Comparison of ENCODE assay signal across 8 mouse cellular contexts in the genomic region with DNA sequence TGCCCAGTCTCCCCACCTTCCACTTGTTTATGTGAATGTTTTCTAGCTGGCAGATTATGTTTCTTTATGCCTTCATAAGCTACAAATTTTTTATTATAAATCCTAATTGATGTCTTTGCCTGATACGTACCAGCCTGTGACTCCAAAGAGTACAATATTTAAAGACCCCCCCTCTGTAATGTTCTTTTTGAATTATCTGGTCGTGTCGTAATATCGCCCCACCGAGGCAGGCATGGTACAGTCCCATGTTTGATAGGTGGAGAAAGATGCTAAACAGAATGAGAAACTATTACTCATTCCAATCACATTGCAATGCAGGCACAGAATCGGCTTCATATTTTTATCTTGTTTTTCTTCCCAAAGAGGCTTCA. TPM values are rescaled to one million over a fixed set of nuclear protein-coding genes. Genes with fewer than 3 reads are reported as not detected.
DNase-seq lines count a peak whose midpoint lies in the region; ATAC-seq and TF ChIP-seq lines count a peak whose summit lies in the region.

No protein-coding gene starts in this region.

- H3K9me3 ChIP-seq in kidney, embryonic 15.5 days (replicated peaks): no peaks in the 10 kb centered on the region
- H3K9me3 ChIP-seq in G1E (replicated peaks): no peaks in the 10 kb centered on the region
- H3K9me3 ChIP-seq in embryonic facial prominence, embryonic 10.5 days: no peaks in the 10 kb centered on the region
- H3K9me3 ChIP-seq in liver, embryonic 16.5 days (replicated peaks; ENCODE audit: control insufficient read depth, low read length): no peaks in the 10 kb centered on the region
- no peaks in the 10 kb centered on the region for H3K9me3 ChIP-seq in stomach, embryonic 15.5 days

- peak overlapping the region; percentile 76 for H3K4me2 ChIP-seq in kidney, embryonic 15.5 days
- peak overlapping the region; percentile 92 for H3K4me2 ChIP-seq in liver, embryonic 16.5 days (ENCODE audit: low read depth, low read length)
- peak overlapping the region; percentile 73 for H3K4me2 ChIP-seq in stomach, embryonic 15.5 days

- DNase-seq in kidney, postnatal 25 days: no peak
- peak; percentile 10 for DNase-seq in G1E (ENCODE audit: low spot score)
- DNase-seq in embryonic facial prominence, embryonic 10.5 days (ENCODE audit: low spot score): no peak
- DNase-seq in gastrocnemius, adult 18-20 months (ENCODE audit: low spot score): no peak

- H3K36me3 ChIP-seq in kidney, embryonic 15.5 days: no peaks in the 10 kb centered on the region
- H3K36me3 ChIP-seq in G1E (replicated peaks): peaks cover 11% of the 10 kb centered on the region
- peaks cover 4% of the 10 kb centered on the region; the same call in 1 of the 2 replicates for H3K36me3 ChIP-seq in embryonic facial prominence, embryonic 10.5 days (replicated peaks)
- no peaks in the 10 kb centered on the region for H3K36me3 ChIP-seq in liver, embryonic 16.5 days (ENCODE audit: control insufficient read depth, insufficient read depth)
- no peaks in the 10 kb centered on the region for H3K36me3 ChIP-seq in stomach, embryonic 15.5 days

- H3K4me3 ChIP-seq in kidney, embryonic 15.5 days (replicated peaks): peak overlapping the region; percentile 98
- H3K4me3 ChIP-seq in G1E (ENCODE audit: low read depth, low read length): peak overlapping the region; percentile 85
- peak overlapping the region; percentile 73 for H3K4me3 ChIP-seq in embryonic facial prominence, embryonic 10.5 days
- peak overlapping the region; percentile 99 for H3K4me3 ChIP-seq in liver, embryonic 16.5 days (ENCODE audit: low read depth, low read length)
- peak overlapping the region; percentile 98 for H3K4me3 ChIP-seq in stomach, embryonic 15.5 days (replicated peaks)

- H3K9ac ChIP-seq in kidney, embryonic 15.5 days: peak overlapping the region; percentile 31; the same call in 1 of the 2 replicates
- H3K9ac ChIP-seq in liver, embryonic 16.5 days (ENCODE audit: low read depth, low read length): peak overlapping the region; percentile 99
- peak overlapping the region; percentile 37; the same call in 1 of the 2 replicates for H3K9ac ChIP-seq in stomach, embryonic 15.5 days

- peaks cover 20% of the 10 kb centered on the region for H3K4me1 ChIP-seq in kidney, embryonic 15.5 days
- H3K4me1 ChIP-seq in G1E (ENCODE audit: insufficient read depth, low read depth, low read length): peaks cover 44% of the 10 kb centered on the region
- peaks cover 22% of the 10 kb centered on the region for H3K4me1 ChIP-seq in embryonic facial prominence, embryonic 10.5 days
- H3K4me1 ChIP-seq in liver, embryonic 16.5 days (ENCODE audit: control insufficient read depth, low read depth, low read length): peaks cover 14% of the 10 kb centered on the region
- H3K4me1 ChIP-seq in stomach, embryonic 15.5 days: peaks cover 9% of the 10 kb centered on the region; the same call in 1 of the 2 replicates

- H3K27me3 ChIP-seq in kidney, embryonic 15.5 days: no peaks in the 10 kb centered on the region
- H3K27me3 ChIP-seq in G1E (ENCODE audit: insufficient read depth, low read length): no peaks in the 10 kb centered on the region
- no peaks in the 10 kb centered on the region for H3K27me3 ChIP-seq in embryonic facial prominence, embryonic 10.5 days (replicated peaks; ENCODE audit: low read depth, poor library complexity, severe bottlenecking)
- H3K27me3 ChIP-seq in liver, embryonic 16.5 days (ENCODE audit: control insufficient read depth, insufficient read depth, low read depth, low read length): no peaks in the 10 kb centered on the region
- H3K27me3 ChIP-seq in stomach, embryonic 15.5 days (replicated peaks): no peaks in the 10 kb centered on the region

- H3K27ac ChIP-seq in kidney, embryonic 15.5 days: peak overlapping the region; percentile 100
- H3K27ac ChIP-seq in embryonic facial prominence, embryonic 10.5 days (replicated peaks): peak overlapping the region; percentile 95
- peak overlapping the region; percentile 99 for H3K27ac ChIP-seq in liver, embryonic 16.5 days (ENCODE audit: low read length)
- peak overlapping the region; percentile 99 for H3K27ac ChIP-seq in stomach, embryonic 15.5 days

- no peak for TF ChIP-seq CTCF in G1E (IDR thresholded peaks at IDR 0.05; ENCODE audit: low read depth, low read length)

- WGBS in kidney, embryonic 15.5 days: 2% methylated on average over 6 of the region's 6 CpGs
- WGBS in embryonic facial prominence, embryonic 10.5 days: 4% methylated on average over 6 of the region's 6 CpGs
- WGBS in liver, embryonic 16.5 days (ENCODE audit: insufficient replicate concordance): under 1% methylated on average over 6 of the region's 6 CpGs
- under 1% methylated on average over 6 of the region's 6 CpGs for WGBS in stomach, embryonic 15.5 days

- peak; percentile 66 for ATAC-seq in kidney, embryonic 15.5 days (replicated peaks; ENCODE audit: low FRiP score)
- ATAC-seq in G1E (ENCODE audit: extremely low read depth, insufficient number of reproducible peaks, low FRiP score, poor library complexity, severe bottlenecking): no peak
- peak; percentile 56 for ATAC-seq in inflammation-experienced regulatory T-cells, adult 6 months
- ATAC-seq in liver, embryonic 16.5 days (ENCODE audit: low read depth): peak; percentile 54
- ATAC-seq in stomach, embryonic 15.5 days (ENCODE audit: insufficient read depth, low FRiP score, low read depth): peak; percentile 47; the same call in 1 of the 2 replicates

RNA-seq across cellular contexts. Expression of gene Rtn3, which starts 0.4 kb away (rescaled TPM):
- polyA plus RNA-seq in kidney, embryonic 15.5 days (2015; fragmentation: Nextera tagmentation; extraction: Ambion mirVana): 157 TPM in 2 replicates
- total RNA-seq in G1E (2014; fragmentation: Nextera tagmentation): 189 and 203 TPM in 2 replicates
- total RNA-seq in G1E (2017): 50.5 and 62.7 TPM in 2 replicates
- polyA plus RNA-seq in G1E (2012): 27.2 and 33.2 TPM in 2 replicates
- 145 and 153 TPM in 2 replicates for polyA plus RNA-seq in embryonic facial prominence, embryonic 10.5 days (2016; fragmentation: Nextera tagmentation; extraction: Ambion mirVana)
- 10 to 100 TPM; 36.0 to 58.3 (median 45.6) TPM for polyA plus RNA-seq in inflammation-experienced regulatory T-cells, adult 6 months (2017; shearing (Covaris generic))
- polyA plus RNA-seq in liver, embryonic 16.5 days (2015; fragmentation: Nextera tagmentation; extraction: Ambion mirVana): 59.7 and 63.8 TPM in 2 replicates
- polyA plus RNA-seq in stomach, embryonic 15.5 days (2015; fragmentation: Nextera tagmentation; extraction: Ambion mirVana): 140 and 149 TPM in 2 replicates
- total RNA-seq in gastrocnemius, adult 18-20 months (2021): 10 to 100 TPM; 27.4 to 33.9 TPM

RNA-seq across cellular contexts. Expression of gene Atl3, which starts 10.3 kb away (rescaled TPM):
- 12.2 and 12.3 TPM in 2 replicates for polyA plus RNA-seq in kidney, embryonic 15.5 days (2015; fragmentation: Nextera tagmentation; extraction: Ambion mirVana)
- total RNA-seq in G1E (2014; fragmentation: Nextera tagmentation) (74.2 and 76.4 TPM in 2 replicates), G1E (2017) (58.2 and 64.6 TPM in 2 replicates)
- polyA plus RNA-seq in G1E (2012): 7.4 and 10.5 TPM in 2 replicates
- 6.4 and 8.5 TPM in 2 replicates for polyA plus RNA-seq in embryonic facial prominence, embryonic 10.5 days (2016; fragmentation: Nextera tagmentation; extraction: Ambion mirVana)
- 10 to 100 TPM; 21.2 to 26.6 (median 26.2) TPM for polyA plus RNA-seq in inflammation-experienced regulatory T-cells, adult 6 months (2017; shearing (Covaris generic))
- polyA plus RNA-seq in liver, embryonic 16.5 days (2015; fragmentation: Nextera tagmentation; extraction: Ambion mirVana): 5.5 and 5.6 TPM in 2 replicates
- polyA plus RNA-seq in stomach, embryonic 15.5 days (2015; fragmentation: Nextera tagmentation; extraction: Ambion mirVana): 17.1 and 17.4 TPM in 2 replicates
- 1 to 10 TPM; 6.1 to 7.2 TPM for total RNA-seq in gastrocnemius, adult 18-20 months (2021)

Comparison
In these comparisons a context has a peak if more than half of its experiments do, and no peak if none do; other contexts are left out.
1. H3K9ac ChIP-seq: peak in every context shown above with its lines; median percentile 99 in liver, embryonic 16.5 days; 37 in stomach, embryonic 15.5 days; 31 in kidney, embryonic 15.5 days.